Mouse (Mus musculus) kidney, postnatal 0 days (tissue): ENCODE data around the gene Cep78. TPM values are rescaled to one million over a fixed set of nuclear protein-coding genes. Genes with fewer than 3 reads are reported as not detected.

ENCODE experiments used
- ATAC-seq: fragments of 200-750 bp; cut with Nextera tagmentation; replicated peaks from 2 replicates; pipeline ENCODE4 v1.8.0; 2017; ENCODE audit warnings: low read depth, moderate number of reproducible peaks, moderate TSS enrichment, moderate library complexity; ENCODE audit not compliant: low FRiP score
- DNase-seq: peaks from one replicate; pipeline ENCODE4 v3.0.0-alpha.2; 2016; ENCODE audit warnings: low spot score
- H3K27ac ChIP-seq: fragments of 300-500 bp; sonication (generic); 2 replicates; pipeline ENCODE4 v1.5.1; 2014; ENCODE audit warnings: mild to moderate bottlenecking
- H3K27me3 ChIP-seq: fragments of 300-500 bp; sonication (generic); 2 replicates; pipeline ENCODE4 v1.6.1; 2014; ENCODE audit warnings: low read length, mixed read lengths; ENCODE audit not compliant: insufficient read depth
- H3K36me3 ChIP-seq: fragments of 300-500 bp; sonication (generic); 2 replicates; pipeline ENCODE4 v1.6.1; 2014; ENCODE audit warnings: low read length, mixed read lengths; ENCODE audit not compliant: insufficient read depth
- H3K4me1 ChIP-seq: fragments of 300-500 bp; sonication (generic); replicated peaks from 2 replicates; pipeline ENCODE4 v1.6.1; 2014; ENCODE audit warnings: antibody characterized with exemption, low read length, mixed read lengths; ENCODE audit not compliant: insufficient read depth
- H3K4me2 ChIP-seq: fragments of 300-500 bp; sonication (generic); 2 replicates; pipeline ENCODE4 v1.6.1; 2014; ENCODE audit warnings: mild to moderate bottlenecking, low read length, moderate library complexity, mixed read lengths
- H3K4me3 ChIP-seq: fragments of 300-500 bp; sonication (generic); replicated peaks from 2 replicates; pipeline ENCODE4 v1.5.1; 2014; ENCODE audit warnings: low read depth, low read length
- H3K9ac ChIP-seq: fragments of 300-500 bp; sonication (generic); 2 replicates; pipeline ENCODE4 v1.6.1; 2014; ENCODE audit warnings: low read depth, low read length
- H3K9me3 ChIP-seq: fragments of 300-500 bp; sonication (generic); replicated peaks from 2 replicates; pipeline ENCODE4 v1.6.1; 2016; ENCODE audit warnings: low read length, inconsistent platforms, mixed read lengths
- CTCF ChIP-seq: IDR thresholded peaks from 2 replicates; pipeline ENCODE4 v1.5.1; 2016; ENCODE audit warnings: antibody characterized with exemption, low read depth, mild to moderate bottlenecking, moderate library complexity
- WGBS: fragments of 180-500 bp; shearing (Covaris S2); extraction: QIAGEN DNeasy Blood & Tissue Kit; methylation state at CpG from one replicate; pipeline ENCODE4 v1.1.7; 2014; 5-methylcytosine and 5-hydroxymethylcytosine counted together
- polyA plus RNA-seq: library from polyadenylated mRNA; unstranded; fragments of >200 nt; fragmentation: Nextera tagmentation; extraction: Ambion mirVana; gene quantifications from 2 replicates; pipeline ENCODE4 v1.2.1, GENCODE M21; 2015

Cep78 gene
- polyA plus RNA-seq, 1 experiment from 2014 or later, result 15.3 TPM

- no peaks in the 10 kb centered on the region for H3K27me3 ChIP-seq
- no peaks in the 10 kb centered on the region for H3K4me1 ChIP-seq
- H3K4me2 ChIP-seq, result no peak overlapping the region
- H3K4me3 ChIP-seq, result no peak overlapping the region
- H3K27ac ChIP-seq, result no peak overlapping the region
- H3K9ac ChIP-seq, result no peak overlapping the region
- TF ChIP-seq CTCF, result no peak
- H3K9me3 ChIP-seq, result no peaks in the 10 kb centered on the region
- ATAC-seq, result no peak
- peaks cover 6% of the 10 kb centered on the region; the same call in 1 of the 2 replicates for H3K36me3 ChIP-seq
- 60% methylated on average over 3 of the region's 3 CpGs for WGBS
- DNase-seq, result no peak
Measured at GRCm38 (mm10) chr19:15950225-15950624, 34.6 kb downstream of the Cep78 start.

DNA sequence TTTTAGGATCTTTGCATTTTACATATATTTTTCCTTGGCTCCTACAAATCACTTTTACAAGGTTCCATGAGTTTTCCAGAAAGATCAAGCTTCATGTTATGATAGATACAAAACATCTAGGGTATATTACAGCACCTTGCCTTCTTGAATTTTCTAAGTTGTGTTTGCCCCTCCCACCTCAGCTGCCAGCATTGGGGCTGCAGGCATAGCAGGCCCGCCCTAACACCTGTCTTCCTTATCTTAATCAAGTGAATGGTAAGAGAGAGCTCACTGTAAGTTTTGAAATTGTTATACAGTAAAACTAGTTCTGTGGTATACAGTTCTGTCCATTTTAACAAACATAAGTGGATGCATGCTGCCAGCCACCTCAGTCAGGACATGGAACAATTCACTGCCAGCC lies 35.9 kb downstream of the Cep78 start:
- H3K4me3 ChIP-seq, result no peak overlapping the region
- WGBS, result 85% methylated on average over 1 of the region's 1 CpGs
- no peaks in the 10 kb centered on the region for H3K9me3 ChIP-seq
- no peaks in the 10 kb centered on the region for H3K27me3 ChIP-seq
- no peak overlapping the region for H3K4me2 ChIP-seq
- DNase-seq (no peak), ATAC-seq (no peak)
- no peaks in the 10 kb centered on the region for H3K4me1 ChIP-seq
- H3K9ac ChIP-seq, result no peak overlapping the region
- TF ChIP-seq CTCF, result no peak
- H3K27ac ChIP-seq, result no peak overlapping the region
- no peaks in the 10 kb centered on the region for H3K36me3 ChIP-seq

GRCm38 (mm10) chr19:15948426-15948825 lies 36.4 kb downstream of the Cep78 start:
- no peaks in the 10 kb centered on the region for H3K36me3 ChIP-seq
- no peak for DNase-seq
- H3K27me3 ChIP-seq, result no peaks in the 10 kb centered on the region
- H3K4me2 ChIP-seq, result no peak overlapping the region
- TF ChIP-seq CTCF, result no peak
- H3K27ac ChIP-seq, result no peak overlapping the region
- no peaks in the 10 kb centered on the region for H3K9me3 ChIP-seq
- 85% methylated on average over 7 of the region's 7 CpGs for WGBS
- no peak overlapping the region for H3K4me3 ChIP-seq
- H3K9ac ChIP-seq, result no peak overlapping the region
- ATAC-seq, result no peak
- H3K4me1 ChIP-seq, result no peaks in the 10 kb centered on the region

- peak within 1 kb of the TSS; percentile 58; the same call in 1 of the 2 replicates for H3K27ac ChIP-seq
- no peaks in the 10 kb centered on the region for H3K36me3 ChIP-seq
- ATAC-seq, result no peak
- H3K4me1 ChIP-seq, result no peaks in the 10 kb centered on the region
- H3K9me3 ChIP-seq, result no peaks in the 10 kb centered on the region
- no peak for TF ChIP-seq CTCF
- no peak within 1 kb of the TSS for H3K4me3 ChIP-seq
- 69% methylated on average over 7 of the region's 7 CpGs for WGBS
- no peak for DNase-seq
- H3K9ac ChIP-seq, result no peak within 1 kb of the TSS
- no peak within 1 kb of the TSS for H3K4me2 ChIP-seq
- H3K27me3 ChIP-seq, result no peaks in the 10 kb centered on the region
Measured at GRCm38 (mm10) chr19:15947237-15947636, 37.6 kb downstream of the Cep78 start, which contains the start of gene Psat1. Psat1 (minus strand) TSS chr19:15947337.

GRCm38 (mm10) chr19:15946663-15947062 lies 38.1 kb downstream of the Cep78 start:
- Histone ChIP-seq H3K9me3 (no peaks in the 10 kb centered on the region), H3K36me3 (no peaks in the 10 kb centered on the region), H3K4me1 (no peaks in the 10 kb centered on the region), H3K4me3 (no peak overlapping the region), H3K4me2 (no peak overlapping the region), H3K27ac (peak overlapping the region; percentile 58; the same call in 1 of the 2 replicates), H3K9ac (no peak overlapping the region), H3K27me3 (no peaks in the 10 kb centered on the region)
- 64% methylated on average over 10 of the region's 10 CpGs for WGBS
- no peak for TF ChIP-seq CTCF
- peak; percentile 87 for ATAC-seq
- DNase-seq, result no peak

- H3K4me3 ChIP-seq, result no peak overlapping the region
- DNase-seq, result no peak
- H3K9me3 ChIP-seq, result no peaks in the 10 kb centered on the region
- H3K36me3 ChIP-seq, result no peaks in the 10 kb centered on the region
- no peak overlapping the region for H3K27ac ChIP-seq
- no peak for ATAC-seq
- no peaks in the 10 kb centered on the region for H3K4me1 ChIP-seq
- H3K27me3 ChIP-seq, result no peaks in the 10 kb centered on the region
- H3K9ac ChIP-seq, result no peak overlapping the region
- no peak overlapping the region for H3K4me2 ChIP-seq
- TF ChIP-seq CTCF, result no peak
- WGBS, result 87% methylated on average over 7 of the region's 7 CpGs
Measured at GRCm38 (mm10) chr19:15943117-15943423, 41.7 kb downstream of the Cep78 start.

DNA sequence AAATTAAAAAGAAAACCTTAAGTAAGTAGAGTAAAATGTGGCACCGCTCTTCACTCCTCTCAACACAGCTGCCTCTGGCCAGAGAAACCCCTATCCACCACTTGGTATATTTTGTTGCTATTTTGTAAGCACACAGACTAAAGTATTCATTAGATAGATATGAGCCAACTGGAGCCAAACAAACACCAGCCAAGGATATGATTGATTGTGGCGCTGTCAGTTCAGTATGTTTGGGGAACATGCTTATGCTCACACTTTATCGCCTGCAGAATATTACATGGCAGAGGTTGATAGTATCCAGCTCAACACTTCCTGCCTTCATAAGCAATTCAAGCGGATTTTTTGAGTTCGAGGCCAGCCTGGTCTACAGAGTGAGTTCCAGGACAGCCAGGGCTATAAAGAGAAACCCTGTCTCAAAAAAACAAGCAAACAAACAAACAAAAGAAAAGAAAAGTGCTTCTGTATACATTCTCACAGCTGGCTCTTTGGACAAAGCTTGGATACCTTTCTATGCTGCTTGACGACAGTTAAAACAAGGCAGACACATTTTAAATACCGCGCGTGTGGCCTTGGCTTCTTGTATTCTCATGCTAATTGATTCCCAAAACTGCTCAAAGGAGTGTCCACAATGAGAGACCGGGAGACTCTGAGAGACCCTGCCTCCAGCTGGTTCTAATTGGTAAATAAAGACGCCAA lies 42.2 kb downstream of the Cep78 start:
- no peak for TF ChIP-seq CTCF
- no peak for DNase-seq
- 69% methylated on average over 11 of the region's 11 CpGs for WGBS
- Histone ChIP-seq H3K4me2 (no peak overlapping the region), H3K27me3 (no peaks in the 10 kb centered on the region), H3K4me3 (no peak overlapping the region), H3K36me3 (no peaks in the 10 kb centered on the region), H3K9ac (no peak overlapping the region), H3K27ac (no peak overlapping the region), H3K4me1 (no peaks in the 10 kb centered on the region), H3K9me3 (no peaks in the 10 kb centered on the region)
- no peak for ATAC-seq
